Mouse (Mus musculus) layer of hippocampus, adult 9-10 months (tissue): ENCODE results near the gene 2210017I01Rik.

Experiments used
- DNase-seq: peaks from one replicate; pipeline ENCODE4 v3.0.0; 2022; ENCODE audit warnings: low spot score

Gene 2210017I01Rik

GRCm38 (mm10) chr3:92565418-92565817 lies 41.9 kb downstream of the 2210017I01Rik start:
- no peak for DNase-seq
